Mouse (Mus musculus) liver, embryonic 13.5 days (tissue): ENCODE results near the gene Egfl7. TPM values are rescaled to one million over a fixed set of nuclear protein-coding genes. Genes with fewer than 3 reads are reported as not detected.

Experiments
- ATAC-seq: fragments of 200-750 bp; cut with Nextera tagmentation; 2 replicates; pipeline ENCODE4 v1.8.0; 2017; ENCODE audit warnings: low read depth, mild to moderate bottlenecking, moderate number of reproducible peaks, moderate library complexity
- DNase-seq: peaks from one replicate; pipeline ENCODE4 v3.0.0; 2022
- H3K27ac ChIP-seq: fragments of 300-500 bp; sonication (generic); 2 replicates; pipeline ENCODE4 v1.5.1; 2015; ENCODE audit warnings: moderate library complexity, mild to moderate bottlenecking, inconsistent platforms
- H3K27me3 ChIP-seq: fragments of 300-500 bp; sonication (generic); 2 replicates; pipeline ENCODE4 v1.6.1; 2015; ENCODE audit warnings: mild to moderate bottlenecking, inconsistent platforms
- H3K36me3 ChIP-seq: fragments of 300-500 bp; sonication (generic); 2 replicates; pipeline ENCODE4 v1.6.1; 2015; ENCODE audit warnings: mild to moderate bottlenecking, inconsistent platforms
- H3K4me1 ChIP-seq: fragments of 300-500 bp; sonication (generic); replicated peaks from 2 replicates; pipeline ENCODE4 v1.6.1; 2015; ENCODE audit warnings: inconsistent platforms
- H3K4me2 ChIP-seq: fragments of 300-500 bp; sonication (generic); 2 replicates; pipeline ENCODE4 v1.6.1; 2015; ENCODE audit warnings: inconsistent platforms, mild to moderate bottlenecking, moderate library complexity
- H3K4me3 ChIP-seq: fragments of 300-500 bp; sonication (generic); replicated peaks from 2 replicates; pipeline ENCODE4 v1.5.1; 2015; ENCODE audit warnings: mild to moderate bottlenecking, inconsistent platforms
- H3K9ac ChIP-seq: fragments of 300-500 bp; sonication (generic); 2 replicates; pipeline ENCODE4 v1.6.1; 2015; ENCODE audit warnings: mild to moderate bottlenecking, inconsistent platforms
- H3K9me3 ChIP-seq: fragments of 300-500 bp; sonication (generic); replicated peaks from 2 replicates; pipeline ENCODE4 v1.6.1; 2016; ENCODE audit warnings: inconsistent platforms
- WGBS: fragments of 180-500 bp; shearing (Covaris S2); methylation state at CpG from one replicate; pipeline ENCODE4 v1.1.7; 2015; ENCODE audit not compliant: insufficient replicate concordance; 5-methylcytosine and 5-hydroxymethylcytosine counted together
- polyA plus RNA-seq: library from polyadenylated mRNA; unstranded; fragments of >200 nt; fragmentation: Nextera tagmentation; extraction: Ambion mirVana; gene quantifications from 2 replicates; pipeline ENCODE4 v1.2.1, GENCODE M21; 2015

The Egfl7 gene
- polyA plus RNA-seq, 1 experiment from 2014 or later, result 79.4 TPM

DNA sequence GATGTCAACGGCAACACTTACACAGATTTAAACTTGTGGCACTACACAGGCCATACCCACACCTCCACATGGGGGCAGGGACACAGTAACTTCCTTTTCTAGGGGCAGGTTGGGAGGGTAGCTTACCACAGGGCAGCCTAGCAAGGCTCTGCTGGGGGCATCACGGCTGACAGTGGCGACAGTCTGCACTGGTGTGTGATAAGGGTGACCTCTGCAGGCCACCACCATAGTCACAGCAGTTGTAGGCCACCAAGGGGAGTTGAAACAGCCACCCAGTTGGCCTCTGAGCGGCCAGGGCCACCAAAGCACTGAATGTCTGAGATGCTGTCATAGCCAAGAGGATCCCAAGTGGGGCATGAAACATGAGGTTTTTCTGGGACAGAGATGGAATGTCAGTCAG, 13.6 kb upstream of the Egfl7 start:
- DNase-seq (no peak), ATAC-seq (no peak)
- Histone ChIP-seq H3K4me2 (no peak overlapping the region), H3K27me3 (no peaks in the 10 kb centered on the region), H3K36me3 (no peaks in the 10 kb centered on the region), H3K9me3 (no peaks in the 10 kb centered on the region), H3K9ac (no peak overlapping the region), H3K27ac (no peak overlapping the region), H3K4me1 (peaks cover 14% of the 10 kb centered on the region), H3K4me3 (no peak overlapping the region)
- WGBS, result 8% methylated on average over 4 of the region's 4 CpGs

DNA sequence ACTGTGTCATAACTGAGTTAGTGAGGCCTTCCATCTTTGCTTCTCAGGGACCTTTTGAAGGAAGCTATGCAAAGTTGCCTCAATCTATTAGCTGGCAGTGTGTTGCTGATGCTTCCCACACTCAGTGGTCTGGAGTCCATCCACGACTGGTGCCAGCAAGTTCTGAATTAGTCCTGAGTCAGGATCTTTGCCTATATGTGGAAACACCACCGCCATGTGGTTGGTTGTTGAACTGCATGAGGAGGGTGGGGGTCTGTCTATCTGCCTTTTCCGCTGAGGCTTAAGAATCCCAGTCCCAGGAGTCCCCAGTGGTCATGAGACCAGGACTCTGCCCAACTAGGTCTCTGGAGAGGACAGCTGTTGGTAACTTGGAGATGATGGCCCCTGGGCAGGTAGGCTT, 9.8 kb upstream of the Egfl7 start:
- H3K27ac ChIP-seq, result no peak overlapping the region; the same call in 1 of the 2 replicates
- H3K9me3 ChIP-seq, result no peaks in the 10 kb centered on the region
- H3K9ac ChIP-seq, result no peak overlapping the region
- DNase-seq, result no peak
- H3K27me3 ChIP-seq, result no peaks in the 10 kb centered on the region
- 7% methylated on average over 3 of the region's 3 CpGs for WGBS
- no peak overlapping the region for H3K4me3 ChIP-seq
- no peak for ATAC-seq
- H3K4me2 ChIP-seq, result no peak overlapping the region
- no peaks in the 10 kb centered on the region for H3K36me3 ChIP-seq
- H3K4me1 ChIP-seq, result peaks cover 47% of the 10 kb centered on the region

DNA sequence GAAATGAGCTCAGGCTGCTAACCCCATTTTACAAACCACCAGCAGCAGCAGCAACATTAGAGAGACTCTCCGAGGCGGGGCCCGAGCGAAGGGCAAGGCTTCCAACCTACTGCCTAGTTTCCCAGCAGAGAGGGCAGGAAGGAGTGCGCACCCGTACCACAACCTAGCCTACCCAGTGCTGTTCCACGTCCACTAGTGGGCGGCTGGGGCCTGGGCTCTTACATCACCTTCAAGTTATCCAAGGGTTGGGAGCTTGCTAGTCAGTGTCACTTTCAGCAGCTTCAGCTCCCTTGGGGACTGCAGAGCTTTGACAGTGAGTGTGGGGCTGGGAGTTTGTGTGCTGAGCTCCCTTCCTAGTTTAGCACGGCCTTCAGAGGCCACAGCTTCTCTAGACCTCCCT, 8.4 kb upstream of the Egfl7 start:
- 27% methylated on average over 9 of the region's 9 CpGs for WGBS
- peak overlapping the region; percentile 46; the same call in 1 of the 2 replicates for H3K9ac ChIP-seq
- H3K36me3 ChIP-seq, result no peaks in the 10 kb centered on the region
- ATAC-seq (no peak), DNase-seq (no peak)
- no peak overlapping the region for H3K4me3 ChIP-seq
- H3K4me1 ChIP-seq, result peaks cover 61% of the 10 kb centered on the region
- peak overlapping the region; percentile 80 for H3K27ac ChIP-seq
- no peaks in the 10 kb centered on the region for H3K9me3 ChIP-seq
- H3K4me2 ChIP-seq, result peak overlapping the region; percentile 9; the same call in 1 of the 2 replicates
- H3K27me3 ChIP-seq, result no peaks in the 10 kb centered on the region

DNA sequence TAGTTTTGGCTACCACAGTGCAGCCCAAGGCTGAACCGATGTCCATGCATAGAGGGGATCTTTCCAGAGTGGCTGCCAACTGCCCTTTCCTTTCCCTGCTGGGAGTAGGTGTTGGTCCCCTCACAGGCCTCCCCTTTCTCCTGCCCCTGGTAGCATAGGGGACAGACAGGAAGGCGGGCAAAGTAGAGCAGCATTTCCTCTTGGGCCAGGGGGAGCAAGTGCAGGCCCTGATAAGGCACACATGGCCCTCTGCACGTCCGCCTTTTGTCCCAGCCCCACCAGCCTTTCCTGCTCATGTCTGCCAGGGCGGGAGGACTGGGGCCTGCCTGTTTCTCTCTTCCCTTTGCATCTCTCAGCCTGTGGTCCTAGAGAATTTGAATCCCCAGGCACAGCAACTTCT, 8.0 kb upstream of the Egfl7 start:
- H3K27me3 ChIP-seq, result no peaks in the 10 kb centered on the region
- WGBS, result 20% methylated on average over 5 of the region's 5 CpGs
- DNase-seq, result peak; percentile 50
- H3K4me2 ChIP-seq, result peak overlapping the region; percentile 9; the same call in 1 of the 2 replicates
- peak overlapping the region; percentile 80 for H3K27ac ChIP-seq
- H3K9me3 ChIP-seq, result no peaks in the 10 kb centered on the region
- H3K36me3 ChIP-seq, result no peaks in the 10 kb centered on the region
- H3K9ac ChIP-seq, result peak overlapping the region; percentile 46
- H3K4me1 ChIP-seq, result peaks cover 65% of the 10 kb centered on the region
- ATAC-seq, result peak; percentile 59
- H3K4me3 ChIP-seq, result no peak overlapping the region

DNA sequence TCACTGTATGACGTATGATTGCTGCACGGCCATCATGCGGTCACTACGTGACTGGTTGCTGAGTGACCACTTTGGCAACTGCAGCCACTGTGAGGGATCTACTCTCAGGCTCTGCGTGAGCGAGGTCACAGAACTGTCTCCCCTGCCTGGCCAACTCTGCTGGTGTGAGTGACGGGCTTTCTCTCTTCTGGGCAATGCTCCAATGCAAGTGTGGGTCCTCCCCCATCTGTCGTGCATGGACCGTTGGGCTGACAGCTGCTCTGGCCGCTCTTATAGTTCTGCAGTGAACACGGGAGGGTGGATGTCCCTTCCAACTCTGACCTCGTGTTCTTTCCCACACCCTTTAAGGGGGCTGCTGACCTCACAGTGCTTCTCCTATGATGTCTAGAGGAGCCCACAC, 6.4 kb upstream of the Egfl7 start:
- 50% methylated on average over 12 of the region's 12 CpGs for WGBS
- H3K4me1 ChIP-seq, result peaks cover 81% of the 10 kb centered on the region
- no peaks in the 10 kb centered on the region for H3K36me3 ChIP-seq
- no peak overlapping the region for H3K9ac ChIP-seq
- H3K4me3 ChIP-seq, result no peak overlapping the region
- ATAC-seq, result no peak
- peak overlapping the region; percentile 43; the same call in 1 of the 2 replicates for H3K27ac ChIP-seq
- H3K27me3 ChIP-seq, result no peaks in the 10 kb centered on the region
- no peak for DNase-seq
- H3K9me3 ChIP-seq, result no peaks in the 10 kb centered on the region
- no peak overlapping the region for H3K4me2 ChIP-seq

DNA sequence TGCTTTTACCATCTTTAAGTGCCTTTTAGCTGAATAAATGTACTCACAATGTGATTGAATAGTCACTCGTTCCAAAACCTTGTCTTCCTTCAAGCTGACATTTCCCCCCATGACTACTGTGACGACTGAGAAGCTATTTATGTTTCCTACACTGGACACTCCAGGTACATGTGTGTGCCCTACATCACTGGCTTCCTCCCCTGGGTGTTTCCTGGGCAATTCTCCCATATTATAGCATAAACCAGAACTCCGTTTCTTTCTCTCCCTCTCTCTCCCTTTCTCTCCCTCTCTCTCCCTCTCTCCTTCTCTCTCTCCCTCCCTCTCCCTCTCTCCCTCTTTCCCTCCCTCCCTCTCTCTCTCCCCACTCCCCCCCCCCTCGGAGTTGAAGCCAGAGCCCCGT, 6.0 kb upstream of the Egfl7 start:
- ATAC-seq, result no peak
- H3K27me3 ChIP-seq, result no peaks in the 10 kb centered on the region
- no peak overlapping the region for H3K9ac ChIP-seq
- WGBS, result 25% methylated on average over 5 of the region's 5 CpGs
- no peaks in the 10 kb centered on the region for H3K36me3 ChIP-seq
- no peak overlapping the region for H3K4me2 ChIP-seq
- H3K4me3 ChIP-seq, result no peak overlapping the region
- no peaks in the 10 kb centered on the region for H3K9me3 ChIP-seq
- peak overlapping the region; percentile 43; the same call in 1 of the 2 replicates for H3K27ac ChIP-seq
- no peak for DNase-seq
- H3K4me1 ChIP-seq, result peaks cover 85% of the 10 kb centered on the region

DNA sequence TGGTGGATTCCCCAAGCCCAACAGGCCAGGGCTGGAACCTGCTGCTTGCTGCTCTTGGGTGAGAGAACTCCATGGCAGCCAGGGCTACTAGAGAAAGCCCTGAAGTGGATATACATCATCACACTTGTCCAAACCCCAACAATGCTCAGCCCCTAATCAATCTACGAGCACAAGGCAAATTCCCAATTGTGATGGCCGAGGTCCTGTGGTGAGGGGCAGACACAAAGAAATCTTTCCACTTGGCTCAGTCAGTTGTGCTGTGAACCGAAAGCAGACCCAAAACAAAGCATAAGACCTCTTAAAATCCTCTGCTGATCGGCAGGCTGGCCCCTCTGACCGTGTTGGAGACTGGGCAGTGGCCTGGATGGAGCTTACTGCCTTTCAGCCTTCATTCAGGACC, 5.0 kb upstream of the Egfl7 start:
- no peaks in the 10 kb centered on the region for H3K36me3 ChIP-seq
- 40% methylated on average over 5 of the region's 5 CpGs for WGBS
- DNase-seq (no peak), ATAC-seq (no peak)
- H3K27ac ChIP-seq, result peak overlapping the region; percentile 87
- H3K9me3 ChIP-seq, result no peaks in the 10 kb centered on the region
- H3K4me1 ChIP-seq, result peaks cover 95% of the 10 kb centered on the region
- no peaks in the 10 kb centered on the region for H3K27me3 ChIP-seq
- H3K9ac ChIP-seq, result peak overlapping the region; percentile 67; the same call in 1 of the 2 replicates
- no peak overlapping the region for H3K4me3 ChIP-seq
- H3K4me2 ChIP-seq, result peak overlapping the region; percentile 64; the same call in 1 of the 2 replicates

DNA sequence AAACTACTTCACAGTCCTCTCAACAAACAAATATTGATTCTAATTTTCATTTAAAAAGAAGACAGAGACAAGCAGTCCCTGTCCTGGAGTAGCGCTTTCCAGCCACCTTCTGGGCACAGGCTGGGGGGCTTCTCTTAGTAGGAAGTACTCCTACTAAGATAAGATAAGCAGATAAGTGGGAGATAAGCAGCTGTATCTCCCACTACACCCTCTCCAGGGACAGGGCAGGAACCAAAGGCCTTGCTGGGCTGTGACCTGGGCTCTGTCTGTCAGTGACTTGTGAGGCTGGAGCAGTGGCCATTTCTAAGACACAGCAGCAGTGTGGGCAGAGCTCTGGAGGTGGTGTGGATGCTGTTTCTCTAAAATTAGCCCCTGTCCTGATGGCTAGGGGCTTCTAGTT, 4.4 kb upstream of the Egfl7 start:
- no peak for DNase-seq
- Histone ChIP-seq H3K4me1 (peaks cover 95% of the 10 kb centered on the region), H3K4me2 (peak overlapping the region; percentile 64), H3K36me3 (no peaks in the 10 kb centered on the region), H3K27me3 (no peaks in the 10 kb centered on the region), H3K27ac (peak overlapping the region; percentile 87), H3K4me3 (peak overlapping the region; percentile 41), H3K9ac (peak overlapping the region; percentile 67), H3K9me3 (no peaks in the 10 kb centered on the region)
- WGBS, result 33% methylated on average over 1 of the region's 1 CpGs
- peak; percentile 51 for ATAC-seq

DNA sequence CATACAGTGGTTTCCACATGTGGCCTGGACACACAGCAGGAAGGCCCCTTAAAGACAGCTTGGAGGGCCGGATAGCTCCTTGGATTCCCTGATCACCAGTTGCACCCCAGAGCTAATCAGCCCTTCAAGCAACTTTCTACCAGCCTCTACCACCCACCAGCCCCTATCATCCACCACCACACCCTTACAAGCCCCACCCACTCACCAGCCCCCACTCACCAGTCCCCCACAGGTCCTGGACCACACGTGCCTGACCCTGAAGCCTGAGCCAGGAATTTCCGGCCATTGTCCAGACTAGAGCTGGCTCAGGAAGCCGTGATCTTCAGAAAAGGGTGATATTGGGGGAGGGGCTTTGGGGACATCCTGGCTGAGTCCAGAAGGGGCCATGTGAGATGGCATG, 3.9 kb upstream of the Egfl7 start:
- no peaks in the 10 kb centered on the region for H3K36me3 ChIP-seq
- H3K9ac ChIP-seq, result peak overlapping the region; percentile 67
- 10% methylated on average over 4 of the region's 4 CpGs for WGBS
- peak; percentile 73 for DNase-seq
- peak; percentile 79 for ATAC-seq
- no peaks in the 10 kb centered on the region for H3K9me3 ChIP-seq
- H3K4me2 ChIP-seq, result peak overlapping the region; percentile 64
- no peaks in the 10 kb centered on the region for H3K27me3 ChIP-seq
- H3K27ac ChIP-seq, result peak overlapping the region; percentile 87
- H3K4me1 ChIP-seq, result peaks cover 90% of the 10 kb centered on the region
- H3K4me3 ChIP-seq, result peak overlapping the region; percentile 41

DNA sequence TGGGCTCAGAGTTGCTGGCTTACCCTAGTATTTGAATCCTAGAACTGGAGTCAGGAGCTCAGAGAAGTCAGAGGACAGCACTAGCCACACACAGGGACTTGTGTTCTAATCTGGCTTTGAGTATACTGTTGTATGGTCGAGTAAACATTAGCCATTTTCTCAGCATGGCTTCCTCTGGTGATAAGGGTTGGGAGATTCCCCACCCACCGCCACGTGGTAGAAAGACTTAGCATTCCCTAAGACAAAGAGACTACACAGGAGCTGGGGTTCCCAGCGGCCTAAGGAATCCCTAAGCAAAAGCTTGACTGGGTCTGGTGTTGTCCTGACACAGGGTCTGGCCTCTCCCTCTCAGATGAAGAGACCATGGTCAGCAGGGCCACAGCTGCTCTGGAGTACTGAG, 3.4 kb upstream of the Egfl7 start:
- peak overlapping the region; percentile 41 for H3K4me3 ChIP-seq
- DNase-seq (no peak), ATAC-seq (no peak)
- 15% methylated on average over 4 of the region's 4 CpGs for WGBS
- no peaks in the 10 kb centered on the region for H3K36me3 ChIP-seq
- H3K9ac ChIP-seq, result peak overlapping the region; percentile 67
- peak overlapping the region; percentile 87 for H3K27ac ChIP-seq
- H3K4me2 ChIP-seq, result peak overlapping the region; percentile 64
- no peaks in the 10 kb centered on the region for H3K27me3 ChIP-seq
- H3K9me3 ChIP-seq, result no peaks in the 10 kb centered on the region
- peaks cover 84% of the 10 kb centered on the region for H3K4me1 ChIP-seq

DNA sequence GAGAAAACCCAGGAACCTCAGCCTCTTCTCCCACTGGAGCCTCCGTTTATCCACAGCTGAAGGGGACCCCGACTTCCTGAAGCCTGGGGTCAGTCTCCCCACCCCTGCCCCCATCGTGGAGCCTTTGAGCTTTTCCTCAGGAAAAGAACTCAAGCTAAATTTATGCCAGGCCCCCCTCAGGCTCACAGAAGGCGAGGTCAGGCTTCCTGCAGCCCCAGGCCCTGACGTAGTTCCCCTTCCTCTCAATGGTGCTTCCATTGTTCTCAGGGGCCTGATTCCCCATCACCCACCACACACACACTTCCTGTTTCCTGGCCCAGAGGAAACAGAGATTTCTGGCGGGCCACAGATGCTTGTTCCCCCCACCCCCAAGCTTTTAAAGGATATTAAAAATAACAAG, 1.4 kb upstream of the Egfl7 start:
- H3K9me3 ChIP-seq, result no peaks in the 10 kb centered on the region
- 26% methylated on average over 6 of the region's 6 CpGs for WGBS
- peak overlapping the region; percentile 64; the same call in 1 of the 2 replicates for H3K4me2 ChIP-seq
- no peak overlapping the region for H3K9ac ChIP-seq
- no peaks in the 10 kb centered on the region for H3K36me3 ChIP-seq
- H3K27ac ChIP-seq, result peak overlapping the region; percentile 87; the same call in 1 of the 2 replicates
- DNase-seq (no peak), ATAC-seq (no peak)
- no peak overlapping the region for H3K4me3 ChIP-seq
- no peaks in the 10 kb centered on the region for H3K27me3 ChIP-seq
- peaks cover 74% of the 10 kb centered on the region for H3K4me1 ChIP-seq

DNA sequence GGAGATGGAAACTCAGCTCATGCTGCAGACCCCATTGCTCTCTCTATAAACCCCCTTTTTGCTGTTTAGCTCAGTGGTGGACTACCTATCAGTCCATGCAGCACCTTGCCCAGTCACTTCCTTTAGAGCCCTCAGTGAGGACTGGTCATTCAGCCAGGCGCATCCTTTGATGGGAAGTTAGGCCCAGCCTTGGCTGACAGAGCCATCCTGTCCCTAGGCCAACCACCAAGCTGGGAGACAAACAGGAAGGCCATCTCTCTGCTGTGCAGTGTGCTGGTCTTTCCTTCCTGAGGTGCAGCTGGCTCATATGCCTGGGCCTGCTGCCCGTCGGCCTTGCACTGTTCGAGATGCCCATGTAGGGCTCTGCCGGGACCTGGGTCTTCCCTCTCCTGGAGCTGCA, 937 bp downstream of the Egfl7 start:
- DNase-seq (no peak), ATAC-seq (no peak)
- WGBS, result 78% methylated on average over 5 of the region's 5 CpGs
- H3K27ac ChIP-seq, result no peak overlapping the region
- H3K27me3 ChIP-seq, result peaks cover 8% of the 10 kb centered on the region; the same call in 1 of the 2 replicates
- peaks cover 65% of the 10 kb centered on the region for H3K4me1 ChIP-seq
- no peaks in the 10 kb centered on the region for H3K36me3 ChIP-seq
- H3K4me2 ChIP-seq, result 0 out of 2 replicates have a peak overlapping the region, but pooled peaks have one; percentile 18
- H3K9me3 ChIP-seq, result no peaks in the 10 kb centered on the region
- H3K9ac ChIP-seq, result no peak overlapping the region
- no peak overlapping the region for H3K4me3 ChIP-seq
